Mouse (Mus musculus) midbrain, postnatal 0 days (tissue): ENCODE data around the gene Cldn6. TPM values are rescaled to one million over a fixed set of nuclear protein-coding genes. Genes with fewer than 3 reads are reported as not detected.

ENCODE experiments used
- ATAC-seq: fragments of 200-750 bp; cut with Nextera tagmentation; 2 replicates; pipeline ENCODE4 v1.8.0; 2017; ENCODE audit warnings: moderate number of reproducible peaks, mild to moderate bottlenecking, moderate TSS enrichment, moderate library complexity; ENCODE audit not compliant: low FRiP score
- DNase-seq: peaks from one replicate; pipeline ENCODE4 v3.0.0-alpha.2; 2015; ENCODE audit warnings: low spot score
- H3K27ac ChIP-seq: fragments of 300-500 bp; sonication (generic); 2 replicates; pipeline ENCODE4 v1.5.1; 2014; ENCODE audit warnings: low read depth, mild to moderate bottlenecking, low read length, mixed read lengths
- H3K27me3 ChIP-seq: fragments of 300-500 bp; sonication (generic); 2 replicates; pipeline ENCODE4 v1.6.1; 2014; ENCODE audit warnings: low read length, control low read depth, mixed read lengths; ENCODE audit not compliant: insufficient read depth
- H3K36me3 ChIP-seq: fragments of 300-500 bp; sonication (generic); 2 replicates; pipeline ENCODE4 v1.6.1; 2014; ENCODE audit warnings: low read length, control low read depth, mixed read lengths; ENCODE audit not compliant: insufficient read depth
- H3K4me1 ChIP-seq: fragments of 300-500 bp; sonication (generic); 2 replicates; pipeline ENCODE4 v1.6.1; 2014; ENCODE audit warnings: mild to moderate bottlenecking, control low read depth, antibody characterized with exemption, low read length, mixed read lengths; ENCODE audit not compliant: insufficient read depth
- H3K4me2 ChIP-seq: fragments of 300-500 bp; sonication (generic); 2 replicates; pipeline ENCODE4 v1.6.1; 2014; ENCODE audit warnings: low read depth, mild to moderate bottlenecking, low read length, mixed read lengths; ENCODE audit not compliant: poor library complexity, severe bottlenecking
- H3K4me3 ChIP-seq: fragments of 300-500 bp; sonication (generic); 2 replicates; pipeline ENCODE4 v1.5.1; 2014; ENCODE audit warnings: low read depth, mild to moderate bottlenecking, low read length, moderate library complexity
- H3K9ac ChIP-seq: fragments of 300-500 bp; sonication (generic); replicated peaks from 2 replicates; pipeline ENCODE4 v1.6.1; 2014; ENCODE audit warnings: mild to moderate bottlenecking, low read length, moderate library complexity, mixed read lengths; ENCODE audit not compliant: poor library complexity, severe bottlenecking
- H3K9me3 ChIP-seq: fragments of 300-500 bp; sonication (generic); 2 replicates; pipeline ENCODE4 v1.6.1; 2016; ENCODE audit warnings: low read length, control low read depth
- CTCF ChIP-seq: IDR thresholded peaks from 2 replicates; pipeline ENCODE4 v1.5.1; 2016; ENCODE audit warnings: antibody characterized with exemption, mild to moderate bottlenecking
- WGBS: fragments of 180-500 bp; shearing (Covaris S2); extraction: QIAGEN DNeasy Blood & Tissue Kit; methylation state at CpG from one replicate; pipeline ENCODE4 v1.1.7; 2014; 5-methylcytosine and 5-hydroxymethylcytosine counted together
- polyA plus RNA-seq: library from polyadenylated mRNA; unstranded; fragments of >200 nt; fragmentation: Nextera tagmentation; extraction: Ambion mirVana; gene quantifications from 2 replicates; pipeline ENCODE4 v1.2.1, GENCODE M21; 2015
- total RNA-seq: library from RNA; depleted of rRNA; stranded (reverse); fragments of >200 nt; gene quantifications from 2 replicates; pipeline ENCODE4 v1.2.3, GENCODE M21; 2014

Gene Cldn6
- total and polyA plus RNA-seq, 2 experiments from 2014 or later, result 0.56 to 0.60 TPM

GRCm38 (mm10) chr17:23683226-23683625 is 4.2 kb downstream of the Cldn6 start:
- H3K9ac ChIP-seq, result no peak overlapping the region
- DNase-seq (no peak), ATAC-seq (no peak)
- no peak overlapping the region for H3K27ac ChIP-seq
- peaks cover 2% of the 10 kb centered on the region; the same call in 1 of the 2 replicates for H3K4me1 ChIP-seq
- H3K27me3 ChIP-seq, result peaks cover 46% of the 10 kb centered on the region
- no peaks in the 10 kb centered on the region for H3K9me3 ChIP-seq
- WGBS, result 36% methylated on average over 15 of the region's 15 CpGs
- H3K36me3 ChIP-seq, result no peaks in the 10 kb centered on the region
- no peak overlapping the region for H3K4me2 ChIP-seq
- TF ChIP-seq CTCF, result no peak
- H3K4me3 ChIP-seq, result no peak overlapping the region

GRCm38 (mm10) chr17:23683856-23684672 is 5.0 kb downstream of the Cldn6 start, which contains the start of gene Cldn9:
Gene Cldn9, minus strand, starts transcription at chr17:23684026.
- Histone ChIP-seq H3K9ac (no peak within 1 kb of the TSS), H3K4me1 (peaks cover 2% of the 10 kb centered on the region; the same call in 1 of the 2 replicates), H3K4me3 (no peak within 1 kb of the TSS), H3K27ac (no peak within 1 kb of the TSS), H3K36me3 (no peaks in the 10 kb centered on the region), H3K27me3 (peaks cover 43% of the 10 kb centered on the region), H3K4me2 (no peak within 1 kb of the TSS), H3K9me3 (no peaks in the 10 kb centered on the region)
- no peak for TF ChIP-seq CTCF
- DNase-seq, result no peak
- ATAC-seq, result peak; percentile 20; the same call in 1 of the 2 replicates
- 20% methylated on average over 15 of the region's 15 CpGs for WGBS

- H3K9me3 ChIP-seq, result no peaks in the 10 kb centered on the region
- DNase-seq (no peak), ATAC-seq (no peak)
- TF ChIP-seq CTCF, result no peak
- H3K27ac ChIP-seq, result no peak overlapping the region
- no peak overlapping the region for H3K4me2 ChIP-seq
- H3K27me3 ChIP-seq, result peaks cover 8% of the 10 kb centered on the region
- WGBS, result 55% methylated on average over 1 of the region's 1 CpGs
- no peaks in the 10 kb centered on the region for H3K4me1 ChIP-seq
- H3K9ac ChIP-seq, result no peak overlapping the region
- no peaks in the 10 kb centered on the region for H3K36me3 ChIP-seq
- no peak overlapping the region for H3K4me3 ChIP-seq
These were observed 15.4 kb downstream of the Cldn6 start for GRCm38 (mm10) chr17:23694491-23694890.

GRCm38 (mm10) chr17:23695801-23696200 is 16.8 kb downstream of the Cldn6 start:
- Histone ChIP-seq H3K4me3 (no peak overlapping the region), H3K9me3 (no peaks in the 10 kb centered on the region), H3K9ac (no peak overlapping the region), H3K36me3 (no peaks in the 10 kb centered on the region), H3K27ac (no peak overlapping the region), H3K4me1 (no peaks in the 10 kb centered on the region), H3K27me3 (peaks cover 8% of the 10 kb centered on the region), H3K4me2 (no peak overlapping the region)
- 17% methylated on average over 3 of the region's 3 CpGs for WGBS
- no peak for ATAC-seq
- no peak for TF ChIP-seq CTCF
- DNase-seq, result no peak

GRCm38 (mm10) chr17:23699131-23700077 is 20.4 kb downstream of the Cldn6 start:
- DNase-seq (no peak), ATAC-seq (peak; percentile 57)
- under 1% methylated on average over 61 of the region's 101 CpGs for WGBS
- peaks cover 8% of the 10 kb centered on the region for H3K27me3 ChIP-seq
- H3K4me1 ChIP-seq, result no peaks in the 10 kb centered on the region
- H3K36me3 ChIP-seq, result no peaks in the 10 kb centered on the region
- peak overlapping the region; percentile 94 for H3K4me2 ChIP-seq
- H3K9ac ChIP-seq, result peak overlapping the region; percentile 55
- H3K27ac ChIP-seq, result peak overlapping the region; percentile 34; the same call in 1 of the 2 replicates
- peak overlapping the region; percentile 66 for H3K4me3 ChIP-seq
- no peak for TF ChIP-seq CTCF
- H3K9me3 ChIP-seq, result no peaks in the 10 kb centered on the region
